Mouse (Mus musculus): ENCODE results near the gene Nmt2.

The Nmt2 gene

GRCm38 (mm10) chr2:3326547-3326946 is 42.5 kb downstream of the Nmt2 start:
- no peak for DNase-seq (ENCODE audit: extremely low read depth, low read depth)

- no peak for DNase-seq (ENCODE audit: extremely low read depth, low read depth)
Measured at GRCm38 (mm10) chr2:3327351-3327750, 43.3 kb downstream of the Nmt2 start.

GRCm38 (mm10) chr2:3331071-3331703 is 47.2 kb downstream of the Nmt2 start:
- DNase-seq (ENCODE audit: extremely low read depth, low read depth), result no peak

- DNase-seq (ENCODE audit: extremely low read depth, low read depth), result peak; percentile 56
Measured at GRCm38 (mm10) chr2:3332056-3332455, 48.0 kb downstream of the Nmt2 start.

- DNase-seq (ENCODE audit: extremely low read depth, low read depth), result peak; percentile 88
Measured at GRCm38 (mm10) chr2:3332484-3333242, 48.7 kb downstream of the Nmt2 start, which contains the start of gene Rpp38. Gene Rpp38, minus strand, starts transcription at chr2:3332643.

- DNase-seq (ENCODE audit: extremely low read depth, low read depth), result no peak
Measured at GRCm38 (mm10) chr2:3333761-3334160, 49.7 kb downstream of the Nmt2 start.

- DNase-seq (ENCODE audit: extremely low read depth, low read depth), result peak; percentile 87
Measured at GRCm38 (mm10) chr2:3335611-3336301, 51.7 kb downstream of the Nmt2 start, which contains the start of gene Acbd7. Gene Acbd7, plus strand, starts transcription at chr2:3336168.

GRCm38 (mm10) chr2:3348422-3348821 is 64.4 kb downstream of the Nmt2 start:
- no peak for DNase-seq (ENCODE audit: extremely low read depth, low read depth)

- DNase-seq (ENCODE audit: extremely low read depth, low read depth), result no peak
Measured at GRCm38 (mm10) chr2:3348919-3349318, 64.9 kb downstream of the Nmt2 start.

- no peak for DNase-seq (ENCODE audit: extremely low read depth, low read depth)
Measured at GRCm38 (mm10) chr2:3353160-3353559, 69.1 kb downstream of the Nmt2 start.

- DNase-seq (ENCODE audit: extremely low read depth, low read depth), result no peak
Measured at GRCm38 (mm10) chr2:3355793-3356192, 71.8 kb downstream of the Nmt2 start.

GRCm38 (mm10) chr2:3356311-3356710 is 72.3 kb downstream of the Nmt2 start:
- no peak for DNase-seq (ENCODE audit: extremely low read depth, low read depth)

- no peak for DNase-seq (ENCODE audit: extremely low read depth, low read depth)
Measured at GRCm38 (mm10) chr2:3357887-3358286, 73.9 kb downstream of the Nmt2 start.

- no peak for DNase-seq (ENCODE audit: extremely low read depth, low read depth)
Measured at GRCm38 (mm10) chr2:3361067-3361466, 77.1 kb downstream of the Nmt2 start.

GRCm38 (mm10) chr2:3365127-3365526 is 81.1 kb downstream of the Nmt2 start:
- DNase-seq (ENCODE audit: extremely low read depth, low read depth), result no peak
